Mouse (Mus musculus) midbrain, embryonic 16.5 days (tissue): ENCODE data around the gene Hmgxb4. TPM values are rescaled to one million over a fixed set of nuclear protein-coding genes. Genes with fewer than 3 reads are reported as not detected.

Experiments
- ATAC-seq: fragments of 200-750 bp; cut with Nextera tagmentation; 2 replicates; pipeline ENCODE4 v1.8.0; 2017; ENCODE audit warnings: moderate TSS enrichment
- H3K27ac ChIP-seq: fragments of 300-500 bp; sonication (generic); 2 replicates; pipeline ENCODE4 v1.5.1; 2014; ENCODE audit warnings: mild to moderate bottlenecking, low read length, mixed read lengths
- H3K27me3 ChIP-seq: fragments of 300-500 bp; sonication (generic); 2 replicates; pipeline ENCODE4 v1.6.1; 2014; ENCODE audit warnings: low read depth, low read length, mixed read lengths; ENCODE audit not compliant: control insufficient read depth, insufficient read depth
- H3K36me3 ChIP-seq: fragments of 300-500 bp; sonication (generic); 2 replicates; pipeline ENCODE4 v1.6.1; 2014; ENCODE audit warnings: mild to moderate bottlenecking, low read length, moderate library complexity, mixed read lengths; ENCODE audit not compliant: control insufficient read depth, insufficient read depth
- H3K4me1 ChIP-seq: fragments of 300-500 bp; sonication (generic); 2 replicates; pipeline ENCODE4 v1.6.1; 2014; ENCODE audit warnings: mild to moderate bottlenecking, low read length, mixed read lengths; ENCODE audit not compliant: control insufficient read depth, insufficient read depth
- H3K4me2 ChIP-seq: fragments of 300-500 bp; sonication (generic); 2 replicates; pipeline ENCODE4 v1.6.1; 2014; ENCODE audit warnings: mild to moderate bottlenecking, low read length, mixed read lengths
- H3K4me3 ChIP-seq: fragments of 300-500 bp; sonication (generic); 2 replicates; pipeline ENCODE4 v1.5.1; 2014; ENCODE audit warnings: low read depth, mild to moderate bottlenecking, low read length, moderate library complexity, mixed read lengths
- H3K9ac ChIP-seq: fragments of 300-500 bp; sonication (generic); 2 replicates; pipeline ENCODE4 v1.6.1; 2014; ENCODE audit warnings: low read depth, low read length, mixed read lengths
- H3K9me3 ChIP-seq: fragments of 300-500 bp; sonication (generic); replicated peaks from 2 replicates; pipeline ENCODE4 v1.6.1; 2014; ENCODE audit warnings: mild to moderate bottlenecking, low read length, mixed read lengths; ENCODE audit not compliant: control insufficient read depth, poor library complexity, severe bottlenecking
- WGBS: fragments of 180-500 bp; shearing (Covaris S2); extraction: QIAGEN DNeasy Blood & Tissue Kit; methylation state at CpG from one replicate; pipeline ENCODE4 v1.1.7; 2014; 5-methylcytosine and 5-hydroxymethylcytosine counted together
- polyA plus RNA-seq: library from polyadenylated mRNA; unstranded; fragments of >200 nt; fragmentation: Nextera tagmentation; extraction: Ambion mirVana; gene quantifications from 2 replicates; pipeline ENCODE4 v1.2.1, GENCODE M21; 2015

The Hmgxb4 gene
- polyA plus RNA-seq, 1 experiment from 2014 or later = 42.7 TPM

DNA sequence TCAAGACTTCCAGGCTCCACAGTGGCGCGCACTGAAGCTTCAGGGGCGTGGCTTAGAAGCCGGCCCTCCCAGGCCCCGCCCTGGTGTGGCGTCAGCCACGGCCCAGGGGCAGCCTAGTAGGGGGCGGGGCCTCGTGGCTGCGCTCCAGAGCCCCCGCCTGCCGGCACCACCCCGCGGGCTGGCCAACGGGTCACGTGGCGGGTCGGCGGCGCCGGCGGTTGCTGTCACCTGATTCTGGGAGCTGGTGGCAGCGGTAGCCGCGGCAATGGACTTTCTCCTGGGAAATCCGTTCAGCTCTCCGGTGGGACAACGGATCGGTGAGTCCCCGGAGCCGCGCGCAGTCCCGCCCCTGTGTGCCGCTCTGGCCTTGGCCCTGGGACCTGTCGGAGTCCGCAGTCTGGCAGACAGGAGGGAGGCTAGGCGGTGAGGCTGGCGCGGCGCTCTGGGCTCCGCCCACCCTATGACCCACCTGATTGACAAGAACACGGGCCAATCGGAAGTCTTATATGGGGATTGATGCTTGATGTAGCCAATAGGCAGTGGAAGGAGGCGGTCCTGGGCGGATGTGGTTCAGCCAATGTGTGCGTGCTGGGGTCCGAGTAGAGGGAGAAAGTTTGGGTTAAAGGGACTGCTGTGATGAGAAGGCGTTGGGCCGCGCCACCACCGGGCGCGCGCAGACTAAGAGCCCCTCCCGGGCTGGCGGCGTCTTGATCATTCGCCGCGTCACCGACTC is 40.5 kb downstream of the Hmgxb4 start, which contains the start of gene Tom1:
Tom1 (plus strand) TSS at position 195 of the 733 bp plus-strand sequence.
- Histone ChIP-seq H3K4me3 (peak within 1 kb of the TSS; percentile 71), H3K9ac (peak within 1 kb of the TSS; percentile 72), H3K9me3 (no peaks in the 10 kb centered on the region), H3K36me3 (peaks cover 11% of the 10 kb centered on the region; the same call in 1 of the 2 replicates), H3K4me2 (peak within 1 kb of the TSS; percentile 94), H3K27me3 (no peaks in the 10 kb centered on the region), H3K27ac (peak within 1 kb of the TSS; percentile 85), H3K4me1 (peaks cover 12% of the 10 kb centered on the region; the same call in 1 of the 2 replicates)
- WGBS = under 1% methylated on average over 57 of the region's 62 CpGs
- peak; percentile 100 for ATAC-seq

DNA sequence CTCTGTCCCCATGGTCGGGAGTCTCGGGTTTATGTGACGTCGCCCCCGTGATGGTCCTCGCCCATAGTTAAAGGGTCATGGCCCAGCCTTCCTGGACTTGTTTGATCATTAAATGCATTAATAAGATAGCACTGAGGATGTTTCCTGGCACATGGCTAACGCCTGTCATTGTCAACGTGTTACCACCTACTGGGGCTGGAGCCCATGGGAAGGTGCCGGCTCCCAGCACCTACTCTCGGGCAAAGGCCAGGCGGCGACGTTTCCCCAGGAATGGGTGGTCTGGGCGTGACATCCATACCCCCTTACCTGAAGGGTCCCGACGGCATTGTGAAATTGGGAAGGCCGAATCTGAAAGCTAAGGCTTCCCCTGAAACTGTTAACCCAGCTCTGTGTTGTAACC is 41.1 kb downstream of the Hmgxb4 start:
- Histone ChIP-seq H3K4me2 (peak overlapping the region; percentile 94), H3K9me3 (no peaks in the 10 kb centered on the region), H3K36me3 (peaks cover 9% of the 10 kb centered on the region; the same call in 1 of the 2 replicates), H3K9ac (peak overlapping the region; percentile 72), H3K27ac (peak overlapping the region; percentile 76), H3K27me3 (no peaks in the 10 kb centered on the region), H3K4me3 (peak overlapping the region; percentile 71), H3K4me1 (peaks cover 12% of the 10 kb centered on the region; the same call in 1 of the 2 replicates)
- under 1% methylated on average over 17 of the region's 17 CpGs for WGBS
- ATAC-seq = no peak

GRCm38 (mm10) chr8:75035640-75036039 is 42.5 kb downstream of the Hmgxb4 start:
- H3K4me1 ChIP-seq = peaks cover 12% of the 10 kb centered on the region; the same call in 1 of the 2 replicates
- H3K27me3 ChIP-seq = no peaks in the 10 kb centered on the region

GRCm38 (mm10) chr8:75038497-75038896 is 45.3 kb downstream of the Hmgxb4 start:
- no peaks in the 10 kb centered on the region for H3K9me3 ChIP-seq
- no peak overlapping the region for H3K4me2 ChIP-seq
- H3K4me3 ChIP-seq = no peak overlapping the region
- no peaks in the 10 kb centered on the region for H3K27me3 ChIP-seq
- H3K9ac ChIP-seq = no peak overlapping the region
- no peaks in the 10 kb centered on the region for H3K36me3 ChIP-seq
- no peak overlapping the region for H3K27ac ChIP-seq
- H3K4me1 ChIP-seq = peaks cover 9% of the 10 kb centered on the region; the same call in 1 of the 2 replicates
- ATAC-seq = no peak

More at GRCm38 (mm10) chr8:75035640-75036039, 42.5 kb downstream of the Hmgxb4 start:
- Histone ChIP-seq H3K4me2 (no peak overlapping the region), H3K27ac (no peak overlapping the region), H3K9ac (no peak overlapping the region), H3K4me3 (no peak overlapping the region), H3K9me3 (no peaks in the 10 kb centered on the region), H3K36me3 (0 out of 2 replicates have a peak, but pooled peaks cover 1% of the 10 kb centered on the region)
- no peak for ATAC-seq

- Histone ChIP-seq H3K36me3 (no peaks in the 10 kb centered on the region), H3K27me3 (no peaks in the 10 kb centered on the region), H3K27ac (no peak overlapping the region), H3K4me3 (no peak overlapping the region), H3K4me2 (no peak overlapping the region), H3K4me1 (peaks cover 4% of the 10 kb centered on the region; the same call in 1 of the 2 replicates), H3K9ac (no peak overlapping the region), H3K9me3 (no peaks in the 10 kb centered on the region)
- no peak for ATAC-seq
- WGBS = 81% methylated on average over 1 of the region's 1 CpGs
Observed at GRCm38 (mm10) chr8:75039754-75040153, 46.6 kb downstream of the Hmgxb4 start.

DNA sequence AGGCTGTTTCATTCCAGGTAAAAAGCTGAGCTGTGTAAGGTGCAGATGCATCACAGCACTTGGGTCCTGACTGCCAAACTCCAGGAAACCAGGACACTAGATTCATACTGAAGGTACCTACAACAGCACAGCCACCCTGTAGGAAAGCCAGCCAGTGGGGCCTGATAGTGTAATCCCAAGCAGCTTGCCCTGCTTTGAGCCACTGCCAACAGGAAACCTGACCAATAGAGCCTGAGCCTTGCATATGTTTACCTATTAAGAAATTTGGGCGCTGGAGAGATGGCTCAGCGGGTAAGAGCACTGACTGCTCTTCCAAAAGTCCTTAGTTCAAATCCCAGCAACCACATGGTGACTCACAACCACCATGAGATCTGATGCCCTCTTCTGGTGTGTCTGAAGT is 49.0 kb downstream of the Hmgxb4 start:
- no peaks in the 10 kb centered on the region for H3K4me1 ChIP-seq
- 90% methylated on average over 2 of the region's 2 CpGs for WGBS
- H3K4me3 ChIP-seq = no peak overlapping the region
- no peak overlapping the region for H3K9ac ChIP-seq
- no peak overlapping the region for H3K27ac ChIP-seq
- no peaks in the 10 kb centered on the region for H3K27me3 ChIP-seq
- ATAC-seq = no peak
- H3K36me3 ChIP-seq = no peaks in the 10 kb centered on the region
- H3K9me3 ChIP-seq = no peaks in the 10 kb centered on the region
- no peak overlapping the region for H3K4me2 ChIP-seq

GRCm38 (mm10) chr8:75042974-75043373 is 49.8 kb downstream of the Hmgxb4 start:
- Histone ChIP-seq H3K4me2 (no peak overlapping the region), H3K4me3 (no peak overlapping the region), H3K27ac (no peak overlapping the region), H3K9ac (no peak overlapping the region), H3K9me3 (no peaks in the 10 kb centered on the region), H3K36me3 (no peaks in the 10 kb centered on the region), H3K27me3 (no peaks in the 10 kb centered on the region), H3K4me1 (no peaks in the 10 kb centered on the region)
- no peak for ATAC-seq
- 100% methylated on average over 1 of the region's 1 CpGs for WGBS

DNA sequence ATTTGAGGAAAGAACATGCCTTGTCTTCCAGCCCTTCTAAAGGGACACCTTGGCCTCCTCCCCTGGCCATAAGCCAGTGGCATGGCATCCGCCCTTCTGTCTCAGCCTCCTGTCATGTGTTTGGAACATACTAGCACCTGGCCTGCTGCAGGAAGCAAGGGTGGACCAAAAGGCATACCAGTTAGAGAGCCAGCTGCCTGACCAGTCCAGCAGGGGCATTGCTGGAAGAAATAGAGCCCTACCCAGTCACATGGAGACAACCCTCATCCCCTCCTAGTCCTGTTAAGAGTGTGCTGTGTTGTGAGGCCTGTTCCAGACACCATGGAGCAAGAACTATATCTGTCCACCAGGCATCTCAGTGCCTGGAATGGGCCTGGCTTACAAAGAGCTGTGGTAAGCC is 53.1 kb downstream of the Hmgxb4 start:
- H3K4me1 ChIP-seq = no peaks in the 10 kb centered on the region
- H3K4me2 ChIP-seq = no peak overlapping the region
- no peaks in the 10 kb centered on the region for H3K27me3 ChIP-seq
- H3K27ac ChIP-seq = no peak overlapping the region
- no peak overlapping the region for H3K4me3 ChIP-seq
- 89% methylated on average over 1 of the region's 1 CpGs for whole genome bisulfite sequencing
- no peaks in the 10 kb centered on the region for H3K9me3 ChIP-seq
- ATAC-seq = no peak
- no peak overlapping the region for H3K9ac ChIP-seq
- H3K36me3 ChIP-seq = no peaks in the 10 kb centered on the region

DNA sequence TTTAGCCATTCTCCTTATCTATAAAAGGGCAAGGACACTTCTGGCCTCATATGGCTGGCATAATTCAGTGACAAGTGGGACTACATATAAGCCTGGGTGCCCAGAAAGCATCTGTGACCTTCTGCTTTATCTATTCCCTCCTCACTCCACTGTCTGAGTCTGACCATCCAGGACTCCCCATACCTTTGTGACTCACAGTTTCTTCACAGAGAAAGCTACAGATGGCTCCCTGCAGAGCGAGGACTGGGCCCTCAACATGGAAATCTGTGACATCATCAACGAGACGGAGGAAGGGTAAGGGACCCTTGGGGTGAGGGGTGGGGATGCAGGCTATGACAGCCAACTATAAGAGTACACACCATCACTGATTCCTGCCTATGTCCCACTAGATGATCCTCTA is 54.6 kb downstream of the Hmgxb4 start:
- whole genome bisulfite sequencing = 88% methylated on average over 3 of the region's 3 CpGs
- H3K4me2 ChIP-seq = no peak overlapping the region
- no peaks in the 10 kb centered on the region for H3K9me3 ChIP-seq
- H3K27ac ChIP-seq = no peak overlapping the region
- no peaks in the 10 kb centered on the region for H3K36me3 ChIP-seq
- H3K27me3 ChIP-seq = no peaks in the 10 kb centered on the region
- no peaks in the 10 kb centered on the region for H3K4me1 ChIP-seq
- H3K4me3 ChIP-seq = no peak overlapping the region
- H3K9ac ChIP-seq = no peak overlapping the region
- no peak for ATAC-seq
